Mouse (Mus musculus): ENCODE results near the gene Mrpl49.

GRCm38 (mm10) chr19:6085417-6085879 is 27.9 kb upstream of the Mrpl49 start:
- no peak for TF ChIP-seq CTCF (IDR thresholded peaks at IDR 0.05; ENCODE audit: control insufficient read depth, insufficient read depth, low read length)
- no peak for TF ChIP-seq POLR2A (IDR thresholded peaks at IDR 0.05; ENCODE audit: borderline replicate concordance, control insufficient read depth, low read depth, low read length)

Measured in bone marrow, adult 2 months (tissue).